Mouse (Mus musculus): Measurements from ENCODE around the gene Fam43a.

Fam43a gene

DNA sequence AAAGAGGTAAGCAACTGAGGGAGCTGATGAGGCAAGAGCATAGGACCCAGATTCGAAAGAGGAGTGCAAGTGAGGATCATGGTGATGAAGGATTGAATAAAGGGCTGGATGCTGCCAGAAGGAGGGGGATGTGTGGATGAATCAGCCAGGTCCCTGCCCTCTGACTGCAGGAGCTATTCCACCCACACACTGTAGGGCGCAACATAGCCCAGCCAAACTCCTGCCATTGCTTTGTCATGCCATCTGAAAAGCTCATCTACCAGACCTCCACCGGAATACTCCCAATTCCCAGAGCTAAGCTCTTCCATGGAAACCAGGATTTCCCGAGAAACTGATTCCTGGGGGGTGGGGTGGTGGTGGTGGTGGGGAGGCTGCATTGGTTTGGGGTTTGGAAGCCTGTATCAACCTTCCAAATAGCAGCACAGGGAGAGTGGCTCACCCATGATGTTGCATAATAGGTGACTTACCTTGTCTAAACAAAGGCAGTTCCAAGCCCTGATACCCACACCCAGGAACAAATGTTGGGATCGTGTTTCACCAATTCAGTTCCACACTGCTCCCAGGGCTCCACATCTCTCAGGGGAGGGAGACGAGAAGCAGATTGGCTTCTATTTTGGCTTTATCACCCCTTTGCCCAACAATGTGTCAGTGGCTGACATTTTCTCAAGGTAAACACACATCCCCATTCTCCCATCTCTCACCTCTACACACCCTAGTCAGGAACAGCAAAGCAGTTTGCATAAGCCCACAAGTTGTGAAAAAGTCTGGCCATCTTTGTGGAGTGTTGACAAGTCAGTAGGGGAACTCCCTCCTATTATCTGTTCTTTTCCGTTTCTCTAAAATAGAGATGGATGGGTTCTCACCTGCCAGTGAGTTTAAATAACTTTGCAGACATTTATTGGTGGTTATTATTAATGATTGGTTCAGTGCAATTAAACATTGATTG, 9.0 kb upstream of the Fam43a start:
- in situ Hi-C loops (cut with MboI; ENCODE audit: low pct_unique_long_range_greater_than_20kb in 1 of 2, low sequenced_read_pairs in 2 of 2, unreplicated experiment in 1 of 2): loop anchor here (10.0 to 25.0 kb wide), 7 partner anchors 154 to 772 kb away; no protein-coding TSS in a partner anchor

DNA sequence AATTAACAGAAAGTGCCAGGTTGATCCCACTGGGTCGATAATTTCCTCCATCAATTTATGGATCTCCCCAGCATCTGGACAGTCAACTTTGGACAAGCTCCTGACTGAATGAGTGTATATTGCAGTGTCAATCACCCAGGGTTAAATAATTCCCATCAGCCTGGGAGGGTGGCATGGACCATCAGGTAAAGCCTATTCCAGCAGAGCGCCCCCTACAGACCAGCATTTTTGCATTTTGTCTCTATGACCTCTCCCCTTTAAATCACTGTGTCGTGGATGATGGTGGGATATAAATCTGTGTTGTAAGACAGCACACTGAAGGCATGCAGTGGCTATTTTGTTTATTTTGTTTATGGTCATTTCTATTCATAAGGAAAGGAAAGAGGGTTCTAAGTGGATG, 7.5 kb upstream of the Fam43a start:
- in situ Hi-C loops (cut with MboI; ENCODE audit: low pct_unique_long_range_greater_than_20kb in 1 of 2, low sequenced_read_pairs in 2 of 2, unreplicated experiment in 1 of 2): loop anchor here (10.0 to 25.0 kb wide), 7 partner anchors 153 to 770 kb away; no protein-coding TSS in a partner anchor

DNA sequence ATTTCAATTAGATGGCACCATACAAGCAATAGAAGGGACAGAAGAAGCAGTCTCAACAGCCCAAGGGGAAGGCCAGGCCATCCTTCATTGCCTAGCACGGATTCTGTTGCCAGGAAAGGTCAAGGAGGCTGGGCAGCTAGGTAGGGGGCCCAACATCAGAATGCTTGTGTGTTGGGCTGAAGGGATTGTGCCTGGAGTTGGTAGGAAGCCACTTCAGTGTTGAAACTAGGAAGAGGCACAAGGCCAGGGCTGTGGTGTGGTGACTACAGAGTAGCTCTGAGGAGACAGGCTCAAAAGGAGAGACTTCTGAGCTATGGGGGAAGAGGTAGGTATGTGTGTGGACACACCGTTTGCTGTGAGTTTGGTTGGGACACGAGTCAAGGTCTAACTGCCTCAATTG, 4.2 kb upstream of the Fam43a start:
- in situ Hi-C loops (cut with MboI; ENCODE audit: low pct_unique_long_range_greater_than_20kb in 1 of 2, low sequenced_read_pairs in 2 of 2, unreplicated experiment in 1 of 2): loop anchor here (10.0 to 25.0 kb wide), 7 partner anchors 149 to 767 kb away; no protein-coding TSS in a partner anchor

DNA sequence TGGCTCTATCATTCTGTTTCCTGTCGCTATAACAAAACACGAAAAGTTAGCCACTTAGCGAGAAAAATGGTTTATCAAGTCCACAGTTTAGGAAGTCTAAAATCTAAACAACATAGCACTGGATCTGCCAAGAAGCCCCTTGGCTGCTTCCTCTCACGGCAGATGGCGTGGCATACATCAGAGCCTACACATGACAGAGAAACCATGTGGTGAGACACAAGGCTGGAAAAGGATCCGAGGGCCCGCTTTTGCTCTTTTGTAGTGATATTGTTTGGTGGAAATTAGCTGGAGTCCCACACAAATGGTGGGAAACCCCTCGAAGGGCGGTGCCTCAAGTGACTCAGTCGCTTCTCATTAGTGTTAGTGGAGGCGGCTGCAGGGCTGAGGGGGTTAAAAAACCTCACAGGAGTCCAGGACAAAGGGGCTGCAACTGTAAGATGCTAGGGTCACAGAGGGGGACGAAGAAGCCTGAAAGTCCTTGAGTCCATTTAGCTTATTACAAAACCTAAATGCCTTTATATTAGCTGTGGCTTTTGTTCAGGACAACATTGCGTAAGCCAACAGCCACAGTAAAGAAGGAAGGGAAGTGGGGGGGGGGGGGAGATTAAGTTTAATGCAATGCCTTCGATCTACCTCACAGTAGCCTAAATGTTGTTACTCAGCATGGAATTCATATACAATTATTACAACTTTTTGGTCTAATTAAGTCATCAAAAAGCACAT, 3.5 kb upstream of the Fam43a start:
- in situ Hi-C loops (cut with MboI; ENCODE audit: low pct_unique_long_range_greater_than_20kb in 1 of 2, low sequenced_read_pairs in 2 of 2, unreplicated experiment in 1 of 2): loop anchor here (10.0 to 25.0 kb wide), 7 partner anchors 149 to 766 kb away; no protein-coding TSS in a partner anchor

DNA sequence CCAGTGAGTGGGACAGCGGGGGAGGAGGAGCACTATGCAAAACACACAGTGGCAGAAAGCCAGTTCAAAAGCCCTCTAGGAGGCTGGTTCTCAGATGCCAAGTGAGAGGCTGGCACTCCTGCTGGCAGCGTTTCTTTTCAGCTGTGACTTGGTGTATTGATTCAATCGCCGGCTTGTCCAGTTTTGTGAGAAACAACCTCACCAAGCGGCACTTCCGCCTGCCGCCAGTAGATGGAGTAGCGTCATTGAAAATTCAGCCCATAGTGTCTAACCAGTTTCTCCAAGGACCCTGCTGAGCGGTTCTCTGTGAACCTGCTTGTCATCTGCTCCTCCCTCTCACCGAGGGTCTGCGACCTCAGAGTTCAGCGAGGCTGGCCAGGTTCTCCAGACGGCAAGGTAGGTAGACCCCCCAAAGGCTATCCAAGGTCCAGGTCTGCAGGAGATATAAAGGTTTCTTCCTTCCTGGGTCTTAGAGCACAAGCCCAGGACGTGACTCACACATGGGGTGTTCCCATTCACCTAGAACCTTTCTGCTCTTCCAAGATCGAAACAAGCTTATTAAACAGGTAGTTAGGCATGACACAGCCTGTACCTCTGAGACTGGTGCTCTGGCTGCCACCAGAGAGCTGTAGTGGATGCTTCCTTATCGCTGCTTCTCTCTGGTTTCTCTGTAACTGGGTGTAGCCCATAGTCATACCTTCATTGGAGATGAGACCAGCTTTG, 2.4 kb upstream of the Fam43a start:
- in situ Hi-C loops (cut with MboI; ENCODE audit: low pct_unique_long_range_greater_than_20kb in 1 of 2, low sequenced_read_pairs in 2 of 2, unreplicated experiment in 1 of 2): loop anchor here (10.0 to 25.0 kb wide), 7 partner anchors 148 to 765 kb away; no protein-coding TSS in a partner anchor

DNA sequence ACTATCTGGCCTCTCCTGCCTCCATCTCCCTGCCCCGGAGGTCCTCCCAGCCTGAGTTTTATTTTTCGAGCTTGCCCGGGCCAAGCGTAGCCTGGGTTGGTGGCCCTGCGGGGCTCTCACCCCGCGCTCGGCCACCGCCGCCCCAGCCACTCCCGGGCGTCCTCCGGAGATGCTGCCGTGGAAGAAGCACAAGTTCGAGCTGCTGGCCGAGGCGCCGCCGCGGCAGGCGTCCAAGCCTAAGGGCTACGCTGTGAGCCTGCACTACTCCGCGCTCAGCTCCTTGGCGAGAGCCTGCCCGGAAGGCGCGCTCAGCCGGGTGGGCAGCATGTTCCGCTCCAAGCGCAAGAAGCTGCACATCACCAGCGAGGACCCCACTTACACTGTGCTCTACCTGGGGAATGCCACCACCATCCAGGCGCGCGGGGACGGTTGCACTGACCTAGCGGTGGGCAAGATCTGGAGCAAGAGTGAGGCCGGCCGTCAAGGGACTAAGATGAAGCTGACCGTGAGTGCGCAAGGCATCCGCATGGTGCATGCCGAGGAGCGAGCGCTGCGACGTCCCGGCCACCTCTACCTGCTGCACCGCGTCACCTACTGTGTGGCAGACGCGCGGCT, 1.0 kb downstream of the Fam43a start:
- in situ Hi-C loops (cut with MboI; ENCODE audit: low pct_unique_long_range_greater_than_20kb in 1 of 2, low sequenced_read_pairs in 2 of 2, unreplicated experiment in 1 of 2): no loop called here

DNA sequence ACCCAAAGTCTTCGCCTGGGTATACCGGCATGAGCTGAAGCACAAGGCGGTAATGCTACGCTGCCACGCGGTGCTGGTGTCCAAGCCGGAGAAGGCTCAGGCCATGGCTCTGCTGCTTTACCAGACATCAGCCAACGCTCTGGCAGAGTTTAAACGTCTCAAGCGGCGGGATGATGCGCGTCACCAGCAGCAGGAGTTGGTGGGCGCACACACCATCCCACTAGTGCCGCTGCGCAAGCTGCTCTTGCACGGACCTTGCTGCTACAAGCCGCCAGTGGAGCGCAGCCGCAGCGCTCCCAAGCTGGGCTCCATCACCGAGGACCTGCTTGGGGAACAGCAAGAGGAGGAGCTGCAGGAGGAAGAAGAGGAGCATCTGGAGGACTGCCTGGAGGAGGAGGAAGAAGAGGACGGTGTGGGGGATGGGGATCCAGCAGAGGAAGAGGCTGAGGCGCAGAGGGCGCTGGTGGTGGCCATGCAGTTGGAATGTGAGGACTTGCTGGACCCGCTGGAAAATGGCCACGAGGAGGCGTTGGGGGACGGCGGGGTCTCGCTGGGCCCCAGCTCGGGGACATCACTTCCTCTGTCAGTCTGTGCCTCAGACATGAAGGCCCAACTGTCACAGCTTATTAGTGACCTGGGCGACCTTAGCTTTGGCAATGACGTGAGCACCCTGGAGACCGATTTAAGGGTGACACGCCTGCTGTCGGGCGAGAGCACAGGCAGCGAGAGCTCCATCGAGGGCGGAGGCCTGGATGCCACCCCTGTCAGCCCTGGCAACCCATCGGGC, 1.7 kb downstream of the Fam43a start:
- in situ Hi-C loops (cut with MboI; ENCODE audit: low pct_unique_long_range_greater_than_20kb in 1 of 2, low sequenced_read_pairs in 2 of 2, unreplicated experiment in 1 of 2): no loop called here

DNA sequence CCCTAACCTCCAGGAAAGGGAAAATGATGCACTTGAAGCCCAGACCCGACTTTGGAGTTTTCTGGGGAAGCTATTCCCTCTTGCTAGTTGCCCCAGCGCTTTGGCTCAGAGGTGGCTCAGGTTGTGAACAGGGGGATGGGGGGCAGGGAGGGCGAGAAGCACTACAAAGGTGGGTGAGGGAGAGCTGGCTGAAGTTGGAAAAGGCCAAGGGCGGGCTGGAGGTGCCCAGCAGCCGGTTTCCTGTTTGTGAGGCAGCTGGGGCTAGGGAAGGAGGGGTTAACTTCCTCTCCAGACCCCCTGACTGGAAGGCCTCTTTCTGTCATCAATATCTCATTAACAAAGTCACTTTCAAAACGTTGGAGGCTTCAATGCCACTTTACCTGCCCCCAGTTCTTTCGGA, 2.4 kb downstream of the Fam43a start:
- in situ Hi-C loops (cut with MboI; ENCODE audit: low pct_unique_long_range_greater_than_20kb in 1 of 2, low sequenced_read_pairs in 2 of 2, unreplicated experiment in 1 of 2): no loop called here

DNA sequence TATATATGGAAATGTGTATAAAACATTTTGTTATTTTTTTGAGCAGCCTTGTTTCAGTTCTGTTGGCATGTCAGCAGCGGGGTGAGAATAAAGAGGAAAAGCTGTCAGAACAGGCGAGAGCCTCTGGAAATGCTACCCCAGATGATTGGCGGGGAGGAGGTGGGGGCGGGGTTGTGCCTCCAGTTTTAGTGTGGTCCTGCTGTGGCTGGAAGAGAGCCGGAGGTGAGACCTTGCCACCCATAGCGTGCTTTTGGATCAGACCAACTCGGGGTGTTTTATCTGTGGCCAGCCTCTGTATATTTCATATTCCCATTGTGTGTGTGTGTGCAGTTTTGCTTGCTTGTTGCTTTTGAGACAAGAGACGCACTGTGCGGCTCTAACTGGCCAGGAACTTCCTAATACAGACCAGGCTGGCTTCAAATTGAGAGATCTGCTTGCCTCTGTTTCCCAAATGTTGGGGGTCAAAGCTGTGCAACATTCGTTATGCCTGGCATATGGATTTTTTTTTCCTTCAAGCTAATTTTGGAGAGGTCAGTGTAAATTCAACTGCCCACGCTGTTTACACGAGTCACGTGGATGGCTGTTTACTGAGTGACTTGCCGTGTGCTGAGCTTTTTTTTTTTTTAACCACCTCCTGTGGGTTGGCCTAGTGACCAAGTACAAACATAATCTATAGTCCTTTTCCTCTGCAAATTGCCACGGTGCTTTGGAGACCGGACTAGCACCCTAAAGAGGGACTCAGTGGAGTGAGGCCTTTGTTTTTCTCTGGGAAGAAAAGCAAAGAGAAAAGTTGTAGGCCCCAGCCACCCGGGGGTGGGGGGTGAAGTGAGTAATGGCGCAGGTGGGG, 3.4 kb downstream of the Fam43a start:
- in situ Hi-C loops (cut with MboI; ENCODE audit: low pct_unique_long_range_greater_than_20kb in 1 of 2, low sequenced_read_pairs in 2 of 2, unreplicated experiment in 1 of 2): no loop called here

DNA sequence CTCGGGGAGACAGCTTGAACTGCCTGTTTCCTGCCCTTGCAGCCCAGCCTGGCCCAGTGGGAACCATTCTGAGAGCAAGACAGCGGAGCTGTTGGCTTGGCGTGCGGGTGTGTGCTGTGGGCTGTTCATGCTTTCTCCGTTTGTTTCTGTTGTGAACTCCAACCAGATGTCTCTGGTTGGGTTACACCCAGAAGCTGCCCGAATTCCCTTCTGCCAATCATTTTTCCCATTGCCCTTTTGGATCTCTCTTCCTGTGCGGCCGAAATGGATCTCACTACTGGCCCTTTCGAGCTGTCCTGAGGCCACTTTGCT, 4.0 kb downstream of the Fam43a start:
- in situ Hi-C loops (cut with MboI; ENCODE audit: low pct_unique_long_range_greater_than_20kb in 1 of 2, low sequenced_read_pairs in 2 of 2, unreplicated experiment in 1 of 2): no loop called here

DNA sequence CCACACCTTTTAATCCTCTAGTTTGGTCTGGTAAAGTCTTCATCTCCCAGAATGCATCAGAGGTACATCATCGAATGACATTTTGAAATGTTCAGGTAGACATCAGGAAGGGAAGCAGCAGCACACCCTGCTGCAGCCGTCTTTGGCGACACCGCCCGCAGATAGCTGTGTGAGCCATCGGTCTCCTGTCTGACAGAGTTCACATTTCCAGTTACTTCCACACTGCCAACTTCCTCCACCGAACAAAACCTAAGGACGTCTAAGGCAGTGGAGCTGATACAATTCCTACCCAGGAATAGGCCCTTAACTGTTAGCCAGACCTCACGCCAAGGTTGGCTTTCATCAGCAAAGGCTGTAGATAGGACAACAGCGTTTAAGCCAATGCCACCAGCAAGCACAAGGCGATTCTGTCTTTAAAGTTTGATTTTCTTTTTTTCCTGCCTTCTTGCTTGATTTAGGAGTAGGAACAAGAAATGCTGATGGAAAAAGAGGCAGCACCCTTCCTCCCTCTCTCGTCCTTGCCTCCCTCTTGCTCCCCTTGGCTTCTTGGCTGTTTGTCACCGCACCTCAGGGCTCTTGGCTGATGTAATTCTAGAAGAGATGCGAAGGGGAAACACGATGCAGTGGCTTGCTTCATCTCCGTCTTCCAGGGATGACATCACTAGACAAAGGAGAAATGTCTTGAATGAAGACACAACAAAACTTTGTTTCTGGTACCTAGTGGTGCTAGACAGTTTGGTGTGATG, 4.7 kb downstream of the Fam43a start:
- in situ Hi-C loops (cut with MboI; ENCODE audit: low pct_unique_long_range_greater_than_20kb in 1 of 2, low sequenced_read_pairs in 2 of 2, unreplicated experiment in 1 of 2): no loop called here

DNA sequence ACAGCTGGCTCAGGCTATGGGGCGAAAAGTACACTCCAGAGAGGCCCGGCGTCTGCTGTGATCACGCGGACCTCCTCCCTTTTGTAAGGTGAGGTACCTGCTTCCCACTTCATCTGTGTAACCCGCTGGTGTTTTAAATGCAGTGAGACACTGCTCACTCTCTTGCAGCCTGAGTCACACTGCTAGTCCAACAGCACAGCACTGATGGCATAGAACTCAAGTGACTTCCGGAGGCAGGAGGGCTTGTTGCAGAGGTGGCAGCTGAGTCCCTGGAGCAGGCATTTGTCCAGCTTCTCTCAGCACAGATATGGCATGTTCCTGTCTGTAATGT, 5.2 kb downstream of the Fam43a start:
- in situ Hi-C loops (cut with MboI; ENCODE audit: low pct_unique_long_range_greater_than_20kb in 1 of 2, low sequenced_read_pairs in 2 of 2, unreplicated experiment in 1 of 2): no loop called here

DNA sequence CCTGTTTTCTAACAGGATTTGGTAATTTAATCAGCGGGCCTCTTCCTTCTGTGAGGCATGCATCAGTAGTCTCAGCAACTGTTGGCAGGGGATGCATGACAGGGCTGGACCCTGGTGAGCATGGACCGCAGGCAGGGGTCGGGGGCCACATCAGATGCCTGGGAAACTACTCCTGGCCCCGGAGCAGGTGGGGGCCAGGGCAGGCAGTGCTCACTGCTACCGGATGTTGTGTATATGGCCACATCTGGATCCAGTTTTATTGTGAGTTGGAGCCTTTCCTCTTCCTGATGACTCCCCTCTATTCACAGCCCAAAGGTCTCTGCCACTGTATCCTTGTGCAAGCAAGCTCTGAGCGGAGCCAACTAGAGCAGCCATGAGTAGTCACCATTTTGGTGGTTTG, 6.0 kb downstream of the Fam43a start:
- in situ Hi-C loops (cut with MboI; ENCODE audit: low pct_unique_long_range_greater_than_20kb in 1 of 2, low sequenced_read_pairs in 2 of 2, unreplicated experiment in 1 of 2): no loop called here

DNA sequence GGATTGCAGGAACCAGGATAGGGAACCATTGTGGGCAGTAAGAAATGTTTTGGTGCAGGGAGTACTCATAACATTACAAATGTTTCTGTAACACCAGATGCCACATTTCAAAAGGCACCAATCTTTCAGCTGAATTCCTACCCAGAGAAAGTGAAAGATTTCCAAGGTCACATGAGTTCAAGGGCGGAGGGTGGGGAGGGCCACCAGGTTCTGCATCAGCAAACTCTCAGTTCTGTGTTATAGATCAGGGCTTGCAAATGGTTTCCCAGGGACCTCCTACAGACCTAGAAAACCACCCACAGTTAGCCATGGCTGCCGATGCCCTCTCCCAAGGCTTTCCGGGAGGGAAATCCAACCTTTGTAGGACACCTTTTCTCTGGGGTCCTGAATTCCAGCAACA, 8.3 kb downstream of the Fam43a start:
- in situ Hi-C loops (cut with MboI; ENCODE audit: low pct_unique_long_range_greater_than_20kb in 1 of 2, low sequenced_read_pairs in 2 of 2, unreplicated experiment in 1 of 2): no loop called here

DNA sequence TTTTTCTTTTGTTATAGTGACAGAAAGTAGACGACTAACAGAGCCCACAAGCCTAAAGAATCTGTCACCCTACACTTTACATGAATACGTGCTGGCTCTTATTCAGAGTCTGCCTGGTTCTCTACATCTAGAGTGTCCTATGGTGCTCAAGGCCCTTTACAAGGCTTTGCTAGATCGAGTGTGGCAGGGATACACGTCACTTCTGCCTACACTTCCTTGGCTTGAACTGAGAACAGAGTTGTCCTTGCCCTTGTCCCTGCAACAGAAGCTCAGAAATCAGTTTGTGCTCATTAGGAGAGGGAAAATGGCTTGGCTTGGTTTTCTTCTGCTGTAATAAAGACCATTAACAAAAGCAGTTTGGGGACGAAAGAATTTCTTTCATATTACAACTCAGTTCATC, 11.8 kb downstream of the Fam43a start:
- in situ Hi-C loops (cut with MboI; ENCODE audit: low pct_unique_long_range_greater_than_20kb in 1 of 2, low sequenced_read_pairs in 2 of 2, unreplicated experiment in 1 of 2): no loop called here

DNA sequence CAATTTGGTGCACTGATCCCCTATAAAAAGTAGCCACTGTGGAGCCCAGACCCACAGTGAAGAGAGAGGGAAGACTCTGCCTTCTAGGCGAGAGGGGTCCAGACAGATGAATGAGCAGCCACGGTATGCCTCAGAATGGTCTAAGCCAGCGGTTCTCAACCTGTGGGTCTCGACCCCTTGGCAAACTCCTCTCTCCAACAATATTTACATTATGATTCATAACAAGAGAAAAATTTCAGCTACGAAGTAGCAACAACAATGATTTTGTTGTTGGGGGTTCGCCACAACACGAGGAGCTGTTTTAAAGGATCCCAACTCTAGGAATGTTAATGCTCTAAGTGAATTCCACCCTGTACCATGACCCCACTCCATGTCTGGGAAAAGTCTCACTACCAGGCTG, 13.6 kb downstream of the Fam43a start:
- in situ Hi-C loops (cut with MboI; ENCODE audit: low pct_unique_long_range_greater_than_20kb in 1 of 2, low sequenced_read_pairs in 2 of 2, unreplicated experiment in 1 of 2): no loop called here

DNA sequence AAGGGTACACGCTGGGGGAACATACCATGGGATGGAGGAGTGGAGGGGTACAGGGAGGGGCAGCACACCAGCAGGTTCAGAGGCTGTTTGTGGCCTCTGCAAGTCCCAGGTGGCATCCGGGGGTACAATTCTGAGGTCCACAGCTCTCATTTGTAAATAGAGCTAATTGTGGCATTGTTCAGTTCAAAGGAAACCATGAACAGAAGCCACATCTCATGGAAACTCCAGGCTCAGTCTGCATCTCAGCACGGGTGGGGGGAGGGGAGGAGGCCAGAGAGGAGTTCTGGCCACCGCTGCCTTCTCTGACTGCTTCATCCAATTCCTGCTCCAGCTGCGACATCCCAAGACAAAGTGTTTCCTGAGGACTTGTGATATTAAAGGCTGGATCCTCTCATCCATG, 14.6 kb downstream of the Fam43a start:
- in situ Hi-C loops (cut with MboI; ENCODE audit: low pct_unique_long_range_greater_than_20kb in 1 of 2, low sequenced_read_pairs in 2 of 2, unreplicated experiment in 1 of 2): no loop called here
